Mouse (Mus musculus) liver, embryonic 14.5 days (tissue): Measurements from ENCODE around the gene Arid3a. TPM values are rescaled to one million over a fixed set of nuclear protein-coding genes. Genes with fewer than 3 reads are reported as not detected.
"Not testable (repeated sequence)": the region's sequence is repeated elsewhere in the genome, so short reads cannot be mapped to it uniquely, and the experiment has no call there.

ENCODE experiments used
- ATAC-seq: fragments of 200-750 bp; cut with Nextera tagmentation; 2 replicates; pipeline ENCODE4 v1.8.0; 2017; ENCODE audit warnings: moderate number of reproducible peaks, mild to moderate bottlenecking, moderate library complexity; ENCODE audit not compliant: insufficient read depth
- DNase-seq, 3 experiments: peaks; one replicate each; pipeline ENCODE4 v3.0.0-alpha.2; 2012 to 2013; ENCODE audit warnings: low read depth in 3 of 3, low spot score in 3 of 3
- H3K27ac ChIP-seq: fragments of 300-500 bp; sonication (generic); 2 replicates; pipeline ENCODE4 v1.5.1; 2014; ENCODE audit warnings: moderate library complexity, mild to moderate bottlenecking, control low read depth, inconsistent platforms
- H3K27me3 ChIP-seq: fragments of 300-500 bp; sonication (generic); 2 replicates; pipeline ENCODE4 v1.6.1; 2014; ENCODE audit warnings: mild to moderate bottlenecking, low read length, moderate library complexity; ENCODE audit not compliant: control insufficient read depth, insufficient read depth
- H3K36me3 ChIP-seq: fragments of 300-500 bp; sonication (generic); replicated peaks from 2 replicates; pipeline ENCODE4 v1.6.1; 2014; ENCODE audit warnings: low read depth; ENCODE audit not compliant: control insufficient read depth, insufficient read depth
- H3K4me1 ChIP-seq, 2 experiments: fragments of 200-500 bp in 1 of 2; fragments of 300-500 bp in 1 of 2; sonication (generic) in 1 of 2; replicated peaks; 2 replicates each; pipeline ENCODE4 v1.6.1; 2012 to 2014; ENCODE audit warnings: antibody characterized with exemption in 1 of 2, inconsistent platforms in 1 of 2, low read length in 1 of 2; ENCODE audit not compliant: control insufficient read depth in 2 of 2, insufficient read depth in 2 of 2
- H3K4me2 ChIP-seq: fragments of 300-500 bp; sonication (generic); 2 replicates; pipeline ENCODE4 v1.6.1; 2014; ENCODE audit warnings: low read depth, mild to moderate bottlenecking, control low read depth, moderate library complexity
- H3K4me3 ChIP-seq, 2 experiments: fragments of 200-500 bp in 1 of 2; fragments of 300-500 bp in 1 of 2; sonication (generic) in 1 of 2; 2 replicates each; pipeline ENCODE4 v1.5.1; 2012 to 2014; ENCODE audit warnings: low read depth in 2 of 2, low read length in 2 of 2, mild to moderate bottlenecking in 2 of 2, control low read depth in 1 of 2, inconsistent platforms in 1 of 2, moderate library complexity in 1 of 2; ENCODE audit not compliant: insufficient read depth in 1 of 2
- H3K9ac ChIP-seq: fragments of 300-500 bp; sonication (generic); replicated peaks from 2 replicates; pipeline ENCODE4 v1.6.1; 2014; ENCODE audit warnings: mild to moderate bottlenecking, control low read depth, moderate library complexity
- H3K9me3 ChIP-seq: fragments of 300-500 bp; sonication (generic); 2 replicates; pipeline ENCODE4 v1.6.1; 2016; ENCODE audit warnings: low read length, mixed read lengths; ENCODE audit not compliant: control insufficient read depth
- CTCF ChIP-seq: IDR thresholded peaks from 2 replicates; pipeline ENCODE4 v1.5.1; 2016; ENCODE audit warnings: antibody characterized with exemption, low read depth, control low read depth
- EP300 ChIP-seq: IDR thresholded peaks from 2 replicates; pipeline ENCODE4 v1.6.1; 2016; ENCODE audit warnings: antibody characterized with exemption, low read depth
- WGBS: fragments of 180-500 bp; shearing (Covaris S2); extraction: QIAGEN DNeasy Blood & Tissue Kit; methylation state at CpG from one replicate; pipeline ENCODE4 v1.1.7; 2014; ENCODE audit not compliant: insufficient replicate concordance; 5-methylcytosine and 5-hydroxymethylcytosine counted together
- polyA plus RNA-seq, 2 experiments: library from polyadenylated mRNA; depleted of rRNA in 1 of 2; stranded (reverse) in 1 of 2; unstranded in 1 of 2; fragments of >200 nt; fragmentation: Nextera tagmentation in 1 of 2; extraction: Ambion mirVana in 1 of 2; gene quantifications; 2 replicates each; pipeline versions ENCODE4 v1.2.1 to v1.2.3; 2012 to 2014

Arid3a gene
- polyA plus RNA-seq, 2 experiments = 3.9 to 5.5 TPM

DNA sequence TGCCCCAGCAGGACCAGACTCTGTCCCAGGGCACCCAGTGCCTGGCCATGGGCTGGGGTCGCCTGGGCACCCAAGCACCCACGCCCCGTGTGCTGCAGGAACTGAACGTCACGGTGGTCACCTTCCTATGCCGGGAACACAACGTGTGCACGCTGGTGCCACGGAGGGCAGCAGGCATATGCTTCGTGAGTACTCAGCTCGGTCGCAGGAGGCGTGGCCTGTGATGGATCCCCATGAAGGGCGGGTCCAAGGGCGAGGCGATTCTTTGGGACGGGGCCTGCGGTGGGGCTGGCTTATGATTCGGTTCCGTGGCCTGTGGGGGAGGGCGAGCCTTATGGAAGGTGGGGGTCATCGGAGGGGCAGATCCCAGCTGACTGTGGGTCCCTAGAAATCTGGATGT is 44.9 kb upstream of the Arid3a start:
- DNase-seq = no peak
- Histone ChIP-seq H3K4me3 (peak overlapping the region in 1 of 2 experiments; percentile 21; a peak in 1 of 4 replicates), H3K9ac (no peak overlapping the region; the same call in 1 of the 2 replicates)

GRCm38 (mm10) chr10:79883297-79884084 is 43.4 kb upstream of the Arid3a start:
- Histone ChIP-seq H3K4me1 (peaks cover 6 to 16% of the 10 kb centered on the region in 2 experiments), H3K4me3 (no peak overlapping the region), H3K27me3 (no peaks in the 10 kb centered on the region; the same call in 1 of the 2 replicates), H3K9me3 (no peaks in the 10 kb centered on the region), H3K36me3 (no peaks in the 10 kb centered on the region), H3K27ac (no peak overlapping the region), H3K4me2 (0 out of 2 replicates have a peak overlapping the region, but pooled peaks have one; percentile 5), H3K9ac (no peak overlapping the region)
- DNase-seq = peak; percentile 53 to 66 (median 59)
- no peak for ATAC-seq
- 17% methylated on average over 22 of the region's 22 CpGs for WGBS
- TF ChIP-seq EP300 (no peak), CTCF (peak; percentile 89)

More for the DNA sequence above, 44.9 kb upstream of the Arid3a start:
- H3K27me3 ChIP-seq = no peaks in the 10 kb centered on the region; the same call in 1 of the 2 replicates
- no peaks in the 10 kb centered on the region for H3K36me3 ChIP-seq
- no peaks in the 10 kb centered on the region for H3K9me3 ChIP-seq
- H3K4me2 ChIP-seq = peak overlapping the region; percentile 56
- no peak for TF ChIP-seq CTCF
- TF ChIP-seq EP300 = no peak
- ATAC-seq = peak; percentile 34; the same call in 1 of the 2 replicates
- WGBS = 1% methylated on average over 22 of the region's 22 CpGs
- no peak overlapping the region for H3K27ac ChIP-seq
- peaks cover 6 to 23% of the 10 kb centered on the region in 2 experiments for H3K4me1 ChIP-seq

GRCm38 (mm10) chr10:79884446-79884845 is 42.4 kb upstream of the Arid3a start:
- Histone ChIP-seq H3K36me3 (no peaks in the 10 kb centered on the region), H3K9me3 (no peaks in the 10 kb centered on the region), H3K27me3 (no peaks in the 10 kb centered on the region; the same call in 1 of the 2 replicates), H3K9ac (no peak overlapping the region), H3K4me1 (peaks cover 6 to 16% of the 10 kb centered on the region in 2 experiments), H3K4me3 (no peak overlapping the region), H3K27ac (no peak overlapping the region), H3K4me2 (no peak overlapping the region)
- WGBS = 31% methylated on average over 4 of the region's 4 CpGs
- ATAC-seq (no peak), DNase-seq (no peak)
- TF ChIP-seq CTCF (no peak), EP300 (no peak)

GRCm38 (mm10) chr10:79884938-79885337 is 41.9 kb upstream of the Arid3a start:
- DNase-seq, H3K4me3 ChIP-seq, H3K27me3 ChIP-seq, H3K27ac ChIP-seq, ATAC-seq, H3K9me3 ChIP-seq, H3K36me3 ChIP-seq, H3K9ac ChIP-seq, H3K4me2 ChIP-seq: not testable (repeated sequence)
- WGBS = 16% methylated on average over 2 of the region's 3 CpGs
- H3K4me1 ChIP-seq = peaks cover 6 to 16% of the 10 kb centered on the region in 2 experiments

GRCm38 (mm10) chr10:79886054-79886453 is 40.8 kb upstream of the Arid3a start, which contains the start of gene Elane:
Elane (plus strand) TSS chr10:79886247.
- Histone ChIP-seq H3K27me3 (no peaks in the 10 kb centered on the region; the same call in 1 of the 2 replicates), H3K4me3 (no peak within 1 kb of the TSS), H3K9me3 (no peaks in the 10 kb centered on the region), H3K27ac (no peak within 1 kb of the TSS), H3K4me1 (peaks cover 0 to 11% of the 10 kb centered on the region in 2 experiments; a peak in 2 of 4 replicates), H3K36me3 (no peaks in the 10 kb centered on the region), H3K9ac (no peak within 1 kb of the TSS), H3K4me2 (no peak within 1 kb of the TSS)
- no peak for ATAC-seq
- TF ChIP-seq EP300 (no peak), CTCF (no peak)
- 61% methylated on average over 6 of the region's 6 CpGs for WGBS
- no peak for DNase-seq
